Mouse (Mus musculus) c-Kit-negative CD71-positive TER-119-positive erythroid progenitor cells, embryonic 14.5 days (primary cell): ENCODE measurements around the gene Padi6.

Experiments used
- DNase-seq: peaks from one replicate; pipeline ENCODE4 v3.0.0-alpha.2; 2013; ENCODE audit warnings: low read depth, low spot score

Padi6 gene

GRCm38 (mm10) chr4:140708297-140708927 lies 34.0 kb downstream of the Padi6 start:
- no peak for DNase-seq

DNA sequence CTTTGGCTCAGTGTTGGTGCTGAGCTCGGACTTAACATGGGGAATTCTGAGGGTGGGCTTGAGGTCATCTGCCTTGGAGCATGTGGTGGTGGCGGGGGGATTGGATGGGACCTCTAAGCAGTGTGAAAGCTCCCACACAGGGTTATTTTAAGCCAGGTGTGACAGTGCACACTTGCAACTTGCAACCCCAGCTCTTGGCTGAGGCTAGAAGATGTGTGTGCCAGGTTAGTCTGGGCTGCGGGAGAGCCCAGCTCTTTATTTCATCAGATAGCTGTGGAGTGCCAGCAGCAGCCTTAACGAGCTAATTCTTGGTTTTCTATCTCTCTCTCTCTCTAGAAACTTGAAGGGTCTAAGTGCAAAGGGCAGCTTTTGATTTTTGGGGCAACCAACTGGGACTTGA lies 34.8 kb downstream of the Padi6 start:
- DNase-seq = no peak

GRCm38 (mm10) chr4:140704166-140704565 lies 38.3 kb downstream of the Padi6 start:
- DNase-seq = no peak

GRCm38 (mm10) chr4:140703636-140704035 lies 38.8 kb downstream of the Padi6 start:
- no peak for DNase-seq

GRCm38 (mm10) chr4:140702611-140703327 lies 39.7 kb downstream of the Padi6 start:
- DNase-seq = peak; percentile 72

- DNase-seq = no peak
Observed at GRCm38 (mm10) chr4:140701716-140702561, 40.5 kb downstream of the Padi6 start.

DNA sequence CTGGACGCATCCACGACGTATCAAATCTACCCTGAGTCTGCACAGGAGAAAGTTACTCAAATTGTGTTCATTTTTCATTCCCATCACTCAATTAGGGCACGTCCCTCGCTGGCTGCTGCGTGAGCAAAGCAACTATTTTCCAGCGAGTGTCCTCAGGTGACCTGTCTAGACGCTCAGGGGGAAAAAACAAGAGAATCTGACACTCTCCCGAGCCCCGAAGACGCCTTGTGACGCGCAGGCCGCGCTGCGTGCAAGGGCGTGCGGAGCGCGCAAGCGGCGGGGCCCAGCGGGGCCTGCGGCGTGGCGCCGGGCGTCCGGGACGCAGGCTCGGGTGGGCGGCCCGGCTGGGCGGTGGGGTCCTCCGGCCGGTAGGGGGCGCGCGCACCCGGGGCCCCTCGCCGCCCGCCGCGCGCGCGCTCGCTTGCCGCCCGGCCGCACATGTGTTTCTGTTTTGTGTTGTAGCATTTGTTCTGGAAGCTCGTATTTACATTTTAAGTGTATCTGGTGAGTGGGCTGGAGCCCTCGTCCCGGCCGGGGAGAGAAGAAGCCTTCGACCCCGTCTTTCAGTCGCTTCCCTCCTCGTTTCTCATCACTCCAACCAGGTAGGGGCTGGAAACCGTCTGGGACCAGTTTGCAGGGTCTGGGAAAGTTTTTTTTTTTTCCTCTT lies 41.3 kb downstream of the Padi6 start:
- peak; percentile 67 for DNase-seq

- DNase-seq = no peak
Observed at GRCm38 (mm10) chr4:140700269-140701018, 42.0 kb downstream of the Padi6 start, which contains the start of gene Rcc2. Rcc2 (plus strand) TSS chr4:140700541.

DNA sequence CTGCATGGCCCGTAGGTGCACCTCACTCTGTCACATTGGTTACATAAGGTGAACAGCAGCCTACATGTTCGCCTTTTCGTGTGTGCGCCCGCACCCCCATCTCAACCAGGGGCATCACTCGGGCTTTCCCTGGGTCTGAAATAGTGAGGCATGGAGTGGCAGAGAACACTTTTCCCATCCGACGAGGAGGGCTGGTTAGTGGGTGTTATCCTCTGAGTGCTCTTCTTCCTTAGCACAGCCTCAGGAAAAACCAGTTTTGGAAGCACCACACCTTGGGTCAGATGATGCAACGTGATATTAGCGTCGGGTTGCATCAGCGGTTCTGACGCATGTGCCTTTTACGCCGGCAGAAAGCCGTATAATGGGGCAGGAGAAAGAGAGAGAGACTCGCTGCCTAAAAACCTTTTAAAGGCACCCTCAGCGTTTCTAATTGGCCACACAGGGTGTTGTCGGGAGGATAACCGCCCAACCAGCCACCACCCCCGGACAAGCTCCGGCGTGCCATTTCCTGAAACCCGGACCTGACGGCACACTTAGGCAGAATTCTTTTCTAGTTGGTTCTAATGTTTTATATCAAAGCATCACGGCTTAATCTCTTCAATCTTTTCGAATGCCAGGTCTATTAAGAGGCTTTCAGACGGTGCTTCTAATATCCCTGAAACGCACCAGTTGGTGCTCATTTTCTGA lies 42.9 kb downstream of the Padi6 start:
- peak; percentile 76 for DNase-seq

DNA sequence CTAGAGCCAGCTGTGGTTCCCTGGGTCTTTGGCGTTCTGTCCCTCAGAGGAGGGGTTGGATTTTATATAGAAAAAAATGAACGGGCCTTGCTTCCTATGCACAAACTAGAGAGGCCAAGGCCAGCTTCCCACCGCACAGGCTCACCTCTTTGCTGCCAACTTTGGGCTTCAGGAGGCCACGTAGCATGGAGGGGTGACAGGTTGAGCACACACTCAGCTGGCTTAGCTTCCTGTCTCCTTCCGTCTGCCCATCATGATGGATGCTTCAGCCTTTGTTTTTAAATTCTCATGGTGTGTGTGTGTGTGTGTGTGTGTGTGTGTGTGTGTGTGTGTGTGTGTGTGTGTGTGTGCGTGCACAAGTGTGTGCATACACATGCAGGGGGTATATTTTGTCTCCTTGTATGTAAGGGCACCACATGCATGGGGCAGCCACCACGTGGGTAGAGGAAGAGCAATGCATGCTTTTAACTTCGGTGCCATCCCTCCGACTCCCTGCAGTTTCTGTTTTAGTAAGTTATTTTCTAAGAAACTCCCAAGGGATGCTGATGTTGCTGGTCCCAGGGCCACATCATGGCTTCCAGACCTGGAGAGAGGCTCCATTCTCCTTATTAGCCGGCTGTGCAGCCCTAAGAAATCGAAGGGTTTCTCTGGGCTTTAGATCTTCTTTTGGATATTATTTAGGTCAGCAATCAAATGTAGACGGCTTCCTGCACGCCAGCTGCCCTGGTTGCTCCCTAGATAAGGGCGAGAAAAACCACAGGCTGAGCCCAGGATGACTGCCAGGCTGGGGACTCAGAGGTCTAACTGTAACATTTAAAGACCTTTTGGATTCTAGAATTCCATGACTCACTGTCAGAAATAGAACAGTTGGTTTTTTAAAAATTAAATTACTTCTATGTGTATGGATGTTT lies 46.5 kb downstream of the Padi6 start:
- DNase-seq = no peak

DNA sequence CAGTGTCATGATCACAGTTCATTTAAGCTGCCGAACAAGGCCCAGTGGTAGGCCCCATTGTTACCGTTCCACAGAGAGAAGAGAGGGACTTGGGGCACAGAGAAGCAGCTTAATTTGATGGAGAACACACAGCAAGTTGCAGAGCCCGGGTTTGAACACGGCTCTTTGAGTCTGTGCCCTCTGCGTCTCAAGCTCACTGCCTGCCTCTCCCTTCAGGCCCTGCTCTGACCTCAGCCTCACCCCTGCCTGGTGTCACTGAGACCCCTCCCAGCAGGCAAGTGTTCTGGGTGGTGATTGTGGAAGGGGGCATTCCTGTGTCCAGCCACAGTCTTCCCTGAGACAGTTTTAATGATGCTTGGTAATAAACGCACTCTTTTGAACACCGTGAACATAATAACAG lies 47.3 kb downstream of the Padi6 start:
- DNase-seq = no peak

- DNase-seq = no peak
Observed at GRCm38 (mm10) chr4:140694551-140695060, 47.8 kb downstream of the Padi6 start.

DNA sequence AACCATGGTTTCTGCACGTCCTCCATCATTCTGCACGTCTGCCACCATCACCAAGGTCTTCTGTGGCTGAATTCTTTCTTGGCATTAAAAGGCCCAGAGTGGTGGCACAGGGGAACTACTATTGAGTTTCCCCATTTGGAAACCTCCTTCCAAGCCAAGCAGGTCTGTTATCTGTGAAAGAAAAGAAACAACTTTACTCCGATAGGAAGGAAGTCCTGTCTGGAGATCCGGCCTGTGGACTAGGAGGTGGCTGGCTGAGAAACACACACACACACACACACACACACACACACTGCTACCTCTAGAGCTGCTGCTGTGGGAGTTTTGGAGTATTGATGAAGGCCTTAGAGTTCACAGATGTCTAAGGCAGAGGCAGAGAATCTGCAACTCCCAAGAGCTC lies 48.9 kb downstream of the Padi6 start:
- no peak for DNase-seq

DNA sequence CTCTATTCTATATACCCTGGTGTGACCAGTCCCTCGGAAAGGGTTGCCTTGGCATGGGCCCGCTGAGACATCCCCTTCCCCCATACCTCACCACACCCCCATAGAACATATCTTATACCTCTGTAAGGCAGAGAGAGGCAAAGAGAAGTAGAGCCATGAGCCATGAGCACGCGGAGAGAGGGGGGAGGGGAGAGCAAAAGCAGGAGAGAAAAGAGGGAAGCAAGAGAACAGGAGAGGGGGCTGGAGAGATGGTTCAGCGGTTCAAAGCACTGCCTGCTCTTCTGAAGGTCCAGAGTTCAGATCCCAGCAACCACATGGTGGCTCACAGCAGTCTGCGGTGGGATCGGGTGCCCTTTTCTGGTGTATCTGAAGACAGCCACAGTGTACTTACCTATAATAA lies 51.0 kb downstream of the Padi6 start:
- DNase-seq = no peak

DNA sequence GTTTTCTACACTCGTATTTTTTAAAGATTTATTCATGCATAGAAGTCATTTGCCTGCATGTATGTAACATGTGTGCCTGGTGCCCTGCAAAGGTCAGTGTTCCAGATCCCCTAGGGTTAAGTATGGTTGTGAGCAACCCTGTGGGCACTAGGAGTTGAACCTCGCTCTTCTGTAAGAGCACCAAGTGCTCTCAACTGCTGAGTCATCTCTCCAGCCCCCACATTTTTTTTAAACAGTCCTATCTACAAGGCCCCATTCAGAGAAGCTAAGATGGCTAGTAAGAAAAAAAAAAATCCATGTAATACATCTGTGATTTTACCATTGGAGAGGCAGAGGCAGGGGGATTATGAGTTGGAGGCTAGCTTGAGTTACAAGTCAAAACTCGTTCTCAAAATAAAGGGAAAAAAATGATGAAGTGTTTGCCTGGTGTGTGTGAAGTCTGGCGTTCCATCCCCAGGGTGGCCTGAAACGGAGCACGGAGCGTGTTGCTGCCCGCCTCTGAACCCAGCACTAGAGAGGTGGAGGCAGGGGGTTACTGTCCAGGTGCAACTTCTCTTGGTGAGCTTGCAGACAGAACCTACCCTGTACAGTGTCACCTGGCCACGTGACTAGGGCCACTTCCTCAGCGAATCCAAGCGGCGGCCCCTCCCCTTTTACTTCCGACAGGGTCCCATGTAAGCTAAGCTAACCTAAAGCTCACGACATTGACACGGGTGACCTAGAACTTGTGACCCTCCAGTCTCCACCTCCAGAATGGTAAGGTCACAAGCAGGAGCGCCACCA lies 52.4 kb downstream of the Padi6 start:
- no peak for DNase-seq

DNA sequence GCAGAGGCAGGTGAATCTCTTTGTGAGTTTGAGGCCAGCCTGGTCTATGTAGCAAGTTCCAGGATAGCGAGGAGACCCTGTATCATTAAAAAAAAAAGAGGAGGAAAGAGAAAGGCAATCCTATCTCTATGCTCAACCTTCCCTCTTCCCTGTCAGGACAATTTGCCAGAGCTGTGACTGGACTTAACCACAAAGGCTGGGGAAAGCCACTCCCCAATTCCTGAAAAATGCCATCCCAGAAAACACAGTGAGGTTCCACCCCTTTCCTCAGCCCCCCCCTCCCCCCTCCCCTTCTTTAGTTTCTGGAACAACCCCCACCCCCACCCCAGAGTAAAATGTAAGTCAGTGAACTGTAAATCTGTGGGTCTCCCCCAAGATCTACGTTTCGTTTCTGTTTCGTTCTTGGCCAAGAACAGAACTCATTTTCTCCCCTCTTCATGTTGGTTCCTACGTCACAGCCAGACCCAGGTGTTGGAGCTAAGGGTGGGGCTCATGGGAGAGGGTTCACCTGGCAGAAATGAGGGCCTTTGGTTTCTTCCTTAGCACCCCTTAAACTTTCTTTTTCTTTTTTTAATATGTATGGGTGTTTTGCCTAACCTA lies 53.5 kb downstream of the Padi6 start:
- no peak for DNase-seq

- no peak for DNase-seq
Observed at GRCm38 (mm10) chr4:140688044-140688825, 54.2 kb downstream of the Padi6 start.
